Mouse (Mus musculus) midbrain, embryonic 14.5 days (tissue): ENCODE measurements around the gene Cd248. TPM values are rescaled to one million over a fixed set of nuclear protein-coding genes. Genes with fewer than 3 reads are reported as not detected.

Source experiments
- ATAC-seq: fragments of 200-750 bp; cut with Nextera tagmentation; 2 replicates; pipeline ENCODE4 v1.8.0; 2017; ENCODE audit warnings: moderate number of reproducible peaks, moderate library complexity; ENCODE audit not compliant: low FRiP score, low TSS enrichment
- DNase-seq: peaks from one replicate; pipeline ENCODE4 v3.0.0-alpha.2; 2015
- H3K27ac ChIP-seq: fragments of 300-500 bp; sonication (generic); replicated peaks from 2 replicates; pipeline ENCODE4 v1.5.1; 2014; ENCODE audit warnings: mild to moderate bottlenecking, low read depth, low read length, moderate library complexity
- H3K27me3 ChIP-seq: fragments of 300-500 bp; sonication (generic); 2 replicates; pipeline ENCODE4 v1.6.1; 2014; ENCODE audit warnings: low read length, control low read depth, mixed read lengths; ENCODE audit not compliant: control insufficient read depth, insufficient read depth
- H3K36me3 ChIP-seq: fragments of 300-500 bp; sonication (generic); 2 replicates; pipeline ENCODE4 v1.6.1; 2014; ENCODE audit warnings: low read length, control low read depth; ENCODE audit not compliant: control insufficient read depth, insufficient read depth
- H3K4me1 ChIP-seq: fragments of 300-500 bp; sonication (generic); 2 replicates; pipeline ENCODE4 v1.6.1; 2014; ENCODE audit warnings: mild to moderate bottlenecking, antibody characterized with exemption, low read length, control low read depth; ENCODE audit not compliant: control insufficient read depth, insufficient read depth
- H3K4me2 ChIP-seq: fragments of 300-500 bp; sonication (generic); 2 replicates; pipeline ENCODE4 v1.6.1; 2014; ENCODE audit warnings: mild to moderate bottlenecking, low read length, moderate library complexity
- H3K4me3 ChIP-seq: fragments of 300-500 bp; sonication (generic); replicated peaks from 2 replicates; pipeline ENCODE4 v1.5.1; 2014; ENCODE audit warnings: low read depth, low read length
- H3K9ac ChIP-seq: fragments of 300-500 bp; sonication (generic); replicated peaks from 2 replicates; pipeline ENCODE4 v1.6.1; 2014; ENCODE audit warnings: mild to moderate bottlenecking, low read length, moderate library complexity
- H3K9me3 ChIP-seq: fragments of 300-500 bp; sonication (generic); 2 replicates; pipeline ENCODE4 v1.6.1; 2016; ENCODE audit warnings: low read length, control low read depth, mixed read lengths; ENCODE audit not compliant: control insufficient read depth
- WGBS: fragments of 180-500 bp; shearing (Covaris S2); extraction: QIAGEN DNeasy Blood & Tissue Kit; methylation state at CpG from one replicate; pipeline ENCODE4 v1.1.7; 2014; 5-methylcytosine and 5-hydroxymethylcytosine counted together
- polyA plus RNA-seq: library from polyadenylated mRNA; unstranded; fragments of >200 nt; fragmentation: Nextera tagmentation; extraction: Ambion mirVana; gene quantifications from 2 replicates; pipeline ENCODE4 v1.2.1, GENCODE M21; 2014

Gene Cd248
- polyA plus RNA-seq, 1 experiment from 2014 or later, result 20.4 TPM

GRCm38 (mm10) chr19:5118384-5118698 is 50.5 kb downstream of the Cd248 start, which contains the start of gene Klc2:
Gene Klc2, minus strand, starts transcription at chr19:5118560.
- WGBS, result under 1% methylated on average over 18 of the region's 18 CpGs
- H3K27me3 ChIP-seq, result no peaks in the 10 kb centered on the region
- H3K27ac ChIP-seq, result peak within 1 kb of the TSS; percentile 93
- H3K9ac ChIP-seq, result peak within 1 kb of the TSS; percentile 88
- H3K4me3 ChIP-seq, result peak within 1 kb of the TSS; percentile 92
- H3K36me3 ChIP-seq, result peaks cover 16% of the 10 kb centered on the region
- peak; percentile 47 for ATAC-seq
- no peaks in the 10 kb centered on the region for H3K9me3 ChIP-seq
- H3K4me1 ChIP-seq, result peaks cover 13% of the 10 kb centered on the region
- peak within 1 kb of the TSS; percentile 77 for H3K4me2 ChIP-seq
- no peak for DNase-seq

Other genes starting within 250 kb of the Cd248 start
- 36.5 and 41.4 TPM in 2 replicates for gene Ccs, start 228.7 kb upstream of the Cd248 start, polyA plus RNA-seq
- 0.49 and 0.63 TPM in 2 replicates for gene Ccdc87, start 228.7 kb upstream of the Cd248 start, polyA plus RNA-seq
- gene Ctsf, start 212.9 kb upstream of the Cd248 start, polyA plus RNA-seq, result 57.3 and 63.7 TPM in 2 replicates
- 2.1 and 3.1 TPM in 2 replicates for gene Actn3, start 190.2 kb upstream of the Cd248 start, polyA plus RNA-seq
- 18.2 and 19.4 TPM in 2 replicates for gene Zdhhc24, start 189.4 kb upstream of the Cd248 start, polyA plus RNA-seq
- 8.9 and 17.9 TPM in 2 replicates for gene Bbs1, start 161.4 kb upstream of the Cd248 start, polyA plus RNA-seq
- 102 and 103 TPM in 2 replicates for gene Dpp3, start 139.8 kb upstream of the Cd248 start, polyA plus RNA-seq
- 10.7 and 12.2 TPM in 2 replicates for gene Peli3, start 125.0 kb upstream of the Cd248 start, polyA plus RNA-seq
- 117 and 122 TPM in 2 replicates for gene Mrpl11, start 105.9 kb upstream of the Cd248 start, polyA plus RNA-seq
- 0.24 and 0.58 TPM in 2 replicates for gene Npas4, start 77.8 kb upstream of the Cd248 start, polyA plus RNA-seq
- 6.2 and 8.7 TPM in 2 replicates for gene Slc29a2, start 44.2 kb upstream of the Cd248 start, polyA plus RNA-seq
- 69.7 and 77.4 TPM in 2 replicates for gene B4gat1, start 29.3 kb upstream of the Cd248 start, polyA plus RNA-seq
- 1.5 and 1.6 TPM in 2 replicates for gene AC124502.3, start 29.2 kb upstream of the Cd248 start, polyA plus RNA-seq
- gene Brms1, start 26.7 kb upstream of the Cd248 start, polyA plus RNA-seq, result 32.0 and 39.0 TPM in 2 replicates
- gene Rin1, start 17.6 kb upstream of the Cd248 start, polyA plus RNA-seq, result 0.58 and 1.6 TPM in 2 replicates
- gene Tmem151a, start 17.5 kb downstream of the Cd248 start, polyA plus RNA-seq, result 8.3 and 15.7 TPM in 2 replicates
- gene Yif1a, start 20.5 kb downstream of the Cd248 start, polyA plus RNA-seq, result 62.2 and 62.7 TPM in 2 replicates
- gene Cnih2, start 30.4 kb downstream of the Cd248 start, polyA plus RNA-seq, result 518 and 616 TPM in 2 replicates
- 227 and 228 TPM in 2 replicates for gene Rab1b, start 39.0 kb downstream of the Cd248 start, polyA plus RNA-seq
- gene Klc2, start 50.5 kb downstream of the Cd248 start, polyA plus RNA-seq, result 52.5 and 59.0 TPM in 2 replicates
- 42.4 and 48.4 TPM in 2 replicates for gene Pacs1, start 205.0 kb downstream of the Cd248 start, polyA plus RNA-seq
- gene Sf3b2, start 227.4 kb downstream of the Cd248 start, polyA plus RNA-seq, result 291 and 365 TPM in 2 replicates
- 29.0 and 35.5 TPM in 2 replicates for gene Gal3st3, start 230.3 kb downstream of the Cd248 start, polyA plus RNA-seq